Mouse (Mus musculus) lung, postnatal 0 days (tissue): ENCODE measurements at regions not wholly inside any gene's neighbourhood (a gene's known extent, or its start where the extent isn't known, plus 50 kb on each side); places are given as distances from the start of the nearest gene placed in this dataset.

Source experiments
- ATAC-seq: fragments of 200-750 bp; cut with Nextera tagmentation; 2 replicates; pipeline ENCODE4 v1.8.0; 2017; ENCODE audit warnings: moderate library complexity
- DNase-seq: peaks from one replicate; pipeline ENCODE4 v3.0.0-alpha.2; 2016; ENCODE audit warnings: low spot score
- H3K27ac ChIP-seq: fragments of 300-500 bp; sonication (generic); 2 replicates; pipeline ENCODE4 v1.5.1; 2014; ENCODE audit warnings: antibody characterized with exemption, mild to moderate bottlenecking, low read length, mixed read lengths
- H3K27me3 ChIP-seq: fragments of 300-500 bp; sonication (generic); replicated peaks from 2 replicates; pipeline ENCODE4 v1.6.1; 2014; ENCODE audit warnings: low read length, mixed read lengths; ENCODE audit not compliant: insufficient read depth
- H3K36me3 ChIP-seq: fragments of 300-500 bp; sonication (generic); 2 replicates; pipeline ENCODE4 v1.6.1; 2014; ENCODE audit warnings: low read length, mixed read lengths; ENCODE audit not compliant: insufficient read depth
- H3K4me1 ChIP-seq: fragments of 300-500 bp; sonication (generic); 2 replicates; pipeline ENCODE4 v1.6.1; 2014; ENCODE audit warnings: antibody characterized with exemption, low read depth, low read length, mixed read lengths; ENCODE audit not compliant: insufficient read depth
- H3K4me2 ChIP-seq: fragments of 300-500 bp; sonication (generic); replicated peaks from 2 replicates; pipeline ENCODE4 v1.6.1; 2014; ENCODE audit warnings: low read depth, mild to moderate bottlenecking, low read length, moderate library complexity, mixed read lengths
- H3K4me3 ChIP-seq: fragments of 300-500 bp; sonication (generic); 2 replicates; pipeline ENCODE4 v1.5.1; 2014; ENCODE audit warnings: low read depth, low read length
- H3K9ac ChIP-seq: fragments of 300-500 bp; sonication (generic); replicated peaks from 2 replicates; pipeline ENCODE4 v1.6.1; 2014; ENCODE audit warnings: low read depth, mild to moderate bottlenecking
- H3K9me3 ChIP-seq: fragments of 300-500 bp; sonication (generic); 2 replicates; pipeline ENCODE4 v1.6.1; 2016; ENCODE audit warnings: low read length, mixed read lengths
- CTCF ChIP-seq: IDR thresholded peaks from 2 replicates; pipeline ENCODE4 v1.5.1; 2016; ENCODE audit warnings: antibody characterized with exemption, mild to moderate bottlenecking
- EP300 ChIP-seq: IDR thresholded peaks from 2 replicates; pipeline ENCODE4 v1.6.1; 2016; ENCODE audit warnings: antibody characterized with exemption, mild to moderate bottlenecking, control low read depth
- WGBS: fragments of 180-500 bp; shearing (Covaris S2); extraction: QIAGEN DNeasy Blood & Tissue Kit; methylation state at CpG from one replicate; pipeline ENCODE4 v1.1.7; 2014; 5-methylcytosine and 5-hydroxymethylcytosine counted together

DNA sequence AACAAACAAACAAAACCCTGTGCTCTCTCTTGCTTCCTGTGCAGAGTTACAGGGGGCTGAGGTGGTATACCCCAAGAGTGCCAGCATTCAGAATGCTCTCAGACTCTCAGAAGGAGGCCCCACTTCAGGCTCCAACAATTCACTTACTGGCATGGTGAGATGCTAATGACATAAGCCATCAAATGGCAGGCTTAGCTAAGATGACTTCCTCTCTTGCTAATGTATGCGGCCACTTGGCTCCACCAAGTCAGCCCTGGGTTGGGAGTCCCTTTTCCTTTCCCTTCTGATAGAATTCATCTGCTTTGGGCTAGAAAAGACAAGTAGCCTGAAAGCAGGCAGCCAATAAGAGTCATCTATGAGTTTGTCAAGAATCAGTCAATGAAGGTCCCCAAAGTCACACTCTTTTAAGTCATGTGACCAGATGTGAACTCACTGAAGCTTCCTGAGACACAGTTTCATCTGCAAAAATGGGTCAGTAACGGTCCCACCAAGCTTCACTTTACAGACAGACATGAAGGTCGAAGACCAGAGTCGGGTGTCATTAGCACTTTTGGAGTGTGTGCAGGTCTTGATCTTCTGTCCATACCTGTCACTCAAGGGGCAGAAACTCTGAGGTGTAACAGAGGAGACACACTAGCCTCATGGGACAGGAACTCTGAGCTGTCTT, 189.1 kb upstream of the Lpp start:
- no peak overlapping the region for H3K4me2 ChIP-seq
- ATAC-seq (no peak), DNase-seq (no peak)
- 82% methylated on average over 4 of the region's 4 CpGs for WGBS
- H3K36me3 ChIP-seq: no peaks in the 10 kb centered on the region
- peaks cover 8% of the 10 kb centered on the region; the same call in 1 of the 2 replicates for H3K4me1 ChIP-seq
- H3K9me3 ChIP-seq: no peaks in the 10 kb centered on the region
- no peak overlapping the region for H3K27ac ChIP-seq
- TF ChIP-seq EP300: no peak
- TF ChIP-seq CTCF: no peak
- H3K27me3 ChIP-seq: no peaks in the 10 kb centered on the region
- H3K9ac ChIP-seq: no peak overlapping the region
- H3K4me3 ChIP-seq: no peak overlapping the region

DNA sequence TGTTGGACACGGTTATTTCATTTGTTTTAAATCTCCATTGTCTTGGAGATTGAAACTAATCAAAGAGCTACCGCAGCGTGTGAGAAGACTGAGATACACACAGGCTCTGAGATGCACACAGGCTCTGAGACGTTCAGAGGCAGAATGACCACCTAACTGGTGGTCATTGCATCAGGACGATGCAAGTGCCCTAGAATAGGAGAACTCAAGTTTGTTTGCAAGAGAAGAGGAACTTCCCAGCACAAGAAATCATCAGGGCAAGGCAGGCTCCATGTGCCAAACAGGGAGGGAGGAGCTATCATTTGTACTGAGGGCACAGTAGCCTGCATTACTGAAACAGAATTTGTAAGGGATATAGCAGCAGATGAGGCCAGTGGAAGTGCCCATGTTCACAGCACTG, 190.7 kb upstream of the Lpp start:
- no peaks in the 10 kb centered on the region for H3K9me3 ChIP-seq
- H3K4me2 ChIP-seq: no peak overlapping the region
- WGBS: 85% methylated on average over 5 of the region's 5 CpGs
- H3K9ac ChIP-seq: no peak overlapping the region
- H3K27me3 ChIP-seq: no peaks in the 10 kb centered on the region
- TF ChIP-seq CTCF (no peak), EP300 (no peak)
- no peak overlapping the region for H3K27ac ChIP-seq
- no peaks in the 10 kb centered on the region for H3K36me3 ChIP-seq
- no peak overlapping the region for H3K4me3 ChIP-seq
- no peak for ATAC-seq
- DNase-seq: peak; percentile 27
- peaks cover 8% of the 10 kb centered on the region; the same call in 1 of the 2 replicates for H3K4me1 ChIP-seq

DNA sequence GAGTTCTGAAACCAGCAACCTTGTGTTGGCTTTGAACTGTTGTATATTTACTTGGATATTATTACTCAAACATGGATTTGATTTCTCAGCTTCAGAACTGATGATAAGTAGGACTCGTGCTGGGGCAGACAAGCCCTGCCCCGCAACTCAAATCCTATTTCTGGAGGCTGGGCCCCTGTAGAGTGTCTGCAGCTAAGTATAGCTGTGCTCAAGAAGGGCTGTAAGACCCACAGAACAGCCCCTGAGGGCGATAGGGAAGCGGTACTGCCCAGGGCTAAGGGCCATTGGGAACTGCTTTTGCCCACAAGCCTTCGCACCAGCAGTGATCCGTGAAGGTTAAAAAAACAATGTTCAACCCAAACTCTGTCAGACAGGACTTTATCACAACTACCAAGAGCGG, 191.9 kb upstream of the Lpp start:
- TF ChIP-seq CTCF (no peak), EP300 (no peak)
- H3K9ac ChIP-seq: no peak overlapping the region
- no peak overlapping the region for H3K4me2 ChIP-seq
- no peak overlapping the region for H3K27ac ChIP-seq
- 79% methylated on average over 7 of the region's 7 CpGs for WGBS
- no peaks in the 10 kb centered on the region for H3K36me3 ChIP-seq
- ATAC-seq (no peak), DNase-seq (no peak)
- H3K4me3 ChIP-seq: no peak overlapping the region
- peaks cover 3% of the 10 kb centered on the region; the same call in 1 of the 2 replicates for H3K4me1 ChIP-seq
- H3K9me3 ChIP-seq: no peaks in the 10 kb centered on the region
- H3K27me3 ChIP-seq: no peaks in the 10 kb centered on the region

DNA sequence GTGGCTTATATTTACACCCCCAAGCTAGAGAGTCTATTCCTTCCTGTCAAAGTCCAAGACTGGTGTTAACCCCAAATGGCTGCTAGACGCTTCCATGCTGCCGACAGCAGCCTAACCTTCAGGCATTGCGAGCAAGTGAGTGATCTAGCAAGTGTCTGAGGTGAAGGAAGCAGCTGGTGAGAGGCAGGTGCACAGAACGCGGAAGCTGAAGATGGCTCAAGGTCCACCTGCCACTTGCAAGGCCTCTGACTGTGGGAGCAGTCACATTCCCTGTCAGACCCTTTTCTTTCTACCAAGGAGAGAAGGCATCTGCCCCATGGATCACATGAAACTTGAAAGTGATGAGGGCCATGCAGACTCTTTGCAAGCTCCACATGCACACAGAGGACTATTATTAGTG, 193.1 kb upstream of the Lpp start:
- DNase-seq: no peak
- Histone ChIP-seq H3K9me3 (no peaks in the 10 kb centered on the region), H3K36me3 (no peaks in the 10 kb centered on the region), H3K27me3 (no peaks in the 10 kb centered on the region), H3K4me3 (no peak overlapping the region), H3K4me2 (no peak overlapping the region), H3K9ac (no peak overlapping the region), H3K4me1 (no peaks in the 10 kb centered on the region), H3K27ac (peak overlapping the region; percentile 15; the same call in 1 of the 2 replicates)
- ATAC-seq: no peak
- TF ChIP-seq EP300 (no peak), CTCF (no peak)
- WGBS: 93% methylated on average over 5 of the region's 5 CpGs

DNA sequence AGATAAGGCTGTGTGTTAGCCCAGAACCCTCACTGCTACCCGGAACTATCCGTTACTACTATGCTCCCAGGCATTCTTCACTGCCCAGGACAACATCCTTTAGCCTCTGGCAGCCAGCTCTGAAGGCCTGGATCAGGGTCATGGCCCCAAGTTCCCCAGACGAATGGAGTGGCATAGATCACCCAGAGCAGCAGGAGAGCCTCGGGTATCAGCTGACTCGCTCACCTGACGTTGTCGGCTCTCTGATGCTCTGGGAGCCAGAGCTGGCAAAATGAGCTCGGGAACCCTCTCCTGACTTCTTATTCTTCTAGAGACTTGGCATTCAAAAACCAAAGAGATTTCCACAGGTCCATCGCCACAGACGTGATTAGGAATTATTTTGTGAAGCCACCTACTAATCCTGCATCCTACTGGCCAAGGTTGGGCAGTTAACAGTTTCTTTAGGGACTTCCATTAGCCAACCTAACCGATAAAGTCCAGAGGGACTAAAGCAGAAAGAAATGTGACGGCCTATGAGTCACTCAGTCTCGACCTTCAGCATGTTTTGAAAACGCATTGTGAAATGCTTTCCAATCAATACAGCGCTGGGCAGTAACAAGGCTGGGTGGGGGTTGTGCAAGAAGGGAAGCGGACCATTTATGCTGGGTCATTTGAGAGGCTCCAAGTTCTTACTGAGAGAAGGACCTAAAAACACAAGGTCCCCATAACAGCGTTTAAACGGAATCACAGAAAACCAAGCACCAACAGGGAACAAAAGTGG, 193.7 kb upstream of the Lpp start:
- Histone ChIP-seq H3K4me2 (no peak overlapping the region), H3K27ac (no peak overlapping the region; the same call in 1 of the 2 replicates), H3K4me3 (no peak overlapping the region), H3K27me3 (no peaks in the 10 kb centered on the region), H3K9ac (no peak overlapping the region), H3K36me3 (no peaks in the 10 kb centered on the region), H3K9me3 (no peaks in the 10 kb centered on the region), H3K4me1 (no peaks in the 10 kb centered on the region)
- DNase-seq (peak; percentile 64), ATAC-seq (peak; percentile 69)
- WGBS: 76% methylated on average over 18 of the region's 18 CpGs
- TF ChIP-seq EP300 (peak; percentile 53; the same call in 1 of the 2 replicates), CTCF (no peak)

DNA sequence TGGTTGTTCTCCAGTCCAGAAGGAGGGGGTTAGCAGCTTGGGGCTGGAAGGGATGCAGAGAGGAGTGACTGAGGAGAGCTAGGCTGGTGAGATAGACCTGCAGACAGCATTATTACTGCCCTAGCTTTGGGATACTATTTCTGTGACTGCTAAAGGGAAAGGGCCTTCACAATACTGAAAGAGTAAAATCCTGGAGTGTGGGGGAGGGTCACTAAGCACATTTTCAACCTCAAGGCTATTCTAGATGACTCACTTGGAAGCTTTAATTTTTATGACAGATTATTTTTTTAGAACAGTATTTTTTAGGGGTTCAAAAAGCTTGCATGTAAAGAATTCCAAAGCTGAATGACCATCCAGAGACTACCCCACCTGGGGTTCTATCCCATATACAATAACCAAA, 195.0 kb upstream of the Lpp start:
- Histone ChIP-seq H3K27me3 (no peaks in the 10 kb centered on the region), H3K36me3 (no peaks in the 10 kb centered on the region), H3K9me3 (no peaks in the 10 kb centered on the region), H3K4me2 (no peak overlapping the region), H3K9ac (no peak overlapping the region), H3K27ac (no peak overlapping the region), H3K4me3 (no peak overlapping the region), H3K4me1 (no peaks in the 10 kb centered on the region)
- TF ChIP-seq CTCF (no peak), EP300 (no peak)
- ATAC-seq (no peak), DNase-seq (no peak)
